Mouse (Mus musculus): Measurements from ENCODE around the gene Fgfr2.
A peak's percentile ranks its signal among the peaks of the same experiment; 100 is the strongest.

GRCm38 (mm10) chr7:130827431-130827830 is 2295.7 kb downstream of the Fgfr2 start:
- TF ChIP-seq POLR2A (IDR thresholded peaks at IDR 0.05; ENCODE audit: low read depth, low read length) (no peak), CTCF (IDR thresholded peaks at IDR 0.05; ENCODE audit: extremely low read depth, insufficient read length, insufficient replicate concordance, low read depth, low read length) (peak; percentile 45; the same call in 1 of the 2 replicates)

All from small intestine, adult 2 months (tissue).